Mouse (Mus musculus): ENCODE data around the gene Duox1. TPM values are rescaled to one million over a fixed set of nuclear protein-coding genes. Genes with fewer than 3 reads are reported as not detected.
A peak's percentile ranks its signal among the peaks of the same experiment; 100 is the strongest.

Gene Duox1
- total and polyA plus RNA-seq, 2 experiments from 2014 or later: 0.08 TPM; not detected in 1

- Histone ChIP-seq H3K9ac (no peak overlapping the region), H3K4me3 (ENCODE audit: low read depth, low read length) (no peak overlapping the region), H3K27me3 (ENCODE audit: insufficient read depth, low read length) (no peaks in the 10 kb centered on the region), H3K27ac (ENCODE audit: low read depth, low read length) (no peak overlapping the region), H3K4me1 (ENCODE audit: insufficient read depth) (peaks cover 17% of the 10 kb centered on the region), H3K9me3 (ENCODE audit: low read length) (no peaks in the 10 kb centered on the region), H3K36me3 (ENCODE audit: insufficient read depth) (peaks cover 13% of the 10 kb centered on the region), H3K4me2 (ENCODE audit: low read depth) (no peak overlapping the region)
- no peak for TF ChIP-seq CTCF (IDR thresholded peaks at IDR 0.05; ENCODE audit: low read depth)
- no peak for ATAC-seq
- DNase-seq: no peak
- 79% methylated on average over 13 of the region's 13 CpGs for WGBS
Measured at GRCm38 (mm10) chr2:122362622-122363523, 47.4 kb downstream of the Duox1 start.

- no peaks in the 10 kb centered on the region for H3K9me3 ChIP-seq (ENCODE audit: low read length)
- 91% methylated on average over 3 of the region's 3 CpGs for WGBS
- H3K4me1 ChIP-seq (ENCODE audit: insufficient read depth): peaks cover 18% of the 10 kb centered on the region
- H3K27ac ChIP-seq (ENCODE audit: low read depth, low read length): no peak overlapping the region
- no peak for DNase-seq
- peaks cover 7% of the 10 kb centered on the region; the same call in 1 of the 2 replicates for H3K36me3 ChIP-seq (ENCODE audit: insufficient read depth)
- no peaks in the 10 kb centered on the region for H3K27me3 ChIP-seq (ENCODE audit: insufficient read depth, low read length)
- ATAC-seq: no peak
- no peak for TF ChIP-seq CTCF (IDR thresholded peaks at IDR 0.05; ENCODE audit: low read depth)
- H3K4me3 ChIP-seq (ENCODE audit: low read depth, low read length): no peak overlapping the region
- no peak overlapping the region for H3K4me2 ChIP-seq (ENCODE audit: low read depth)
- H3K9ac ChIP-seq: no peak overlapping the region
Measured at GRCm38 (mm10) chr2:122364352-122364944, 49.0 kb downstream of the Duox1 start.

GRCm38 (mm10) chr2:122365244-122365866, 49.9 kb downstream of the Duox1 start:
- WGBS: 80% methylated on average over 10 of the region's 10 CpGs
- no peak overlapping the region for H3K4me2 ChIP-seq (ENCODE audit: low read depth)
- H3K9ac ChIP-seq: no peak overlapping the region
- H3K36me3 ChIP-seq (ENCODE audit: insufficient read depth): peaks cover 7% of the 10 kb centered on the region; the same call in 1 of the 2 replicates
- no peaks in the 10 kb centered on the region for H3K9me3 ChIP-seq (ENCODE audit: low read length)
- DNase-seq (no peak), ATAC-seq (no peak)
- H3K4me1 ChIP-seq (ENCODE audit: insufficient read depth): peaks cover 20% of the 10 kb centered on the region
- peak; percentile 29 for TF ChIP-seq CTCF (IDR thresholded peaks at IDR 0.05; ENCODE audit: low read depth)
- no peaks in the 10 kb centered on the region for H3K27me3 ChIP-seq (ENCODE audit: insufficient read depth, low read length)
- no peak overlapping the region for H3K4me3 ChIP-seq (ENCODE audit: low read depth, low read length)
- no peak overlapping the region for H3K27ac ChIP-seq (ENCODE audit: low read depth, low read length)

- ATAC-seq: no peak
- no peak for DNase-seq
Measured at GRCm38 (mm10) chr2:122366039-122366438, 50.6 kb downstream of the Duox1 start.

GRCm38 (mm10) chr2:122366706-122367105, 51.2 kb downstream of the Duox1 start:
- Histone ChIP-seq H3K27me3 (ENCODE audit: insufficient read depth, low read length) (no peaks in the 10 kb centered on the region), H3K4me3 (ENCODE audit: low read depth, low read length) (no peak overlapping the region), H3K4me1 (ENCODE audit: insufficient read depth) (peaks cover 20% of the 10 kb centered on the region), H3K9me3 (ENCODE audit: low read length) (no peaks in the 10 kb centered on the region), H3K4me2 (ENCODE audit: low read depth) (peak overlapping the region; percentile 88), H3K27ac (ENCODE audit: low read depth, low read length) (no peak overlapping the region), H3K9ac (no peak overlapping the region), H3K36me3 (ENCODE audit: insufficient read depth) (peaks cover 7% of the 10 kb centered on the region; the same call in 1 of the 2 replicates)
- ATAC-seq (no peak), DNase-seq (no peak)
- 33% methylated on average over 5 of the region's 5 CpGs for WGBS
- no peak for TF ChIP-seq CTCF (IDR thresholded peaks at IDR 0.05; ENCODE audit: low read depth)

More at GRCm38 (mm10) chr2:122366039-122366438, 50.6 kb downstream of the Duox1 start:
- H3K27ac ChIP-seq (ENCODE audit: low read depth, low read length): no peak overlapping the region
- H3K4me3 ChIP-seq (ENCODE audit: low read depth, low read length): no peak overlapping the region
- H3K36me3 ChIP-seq (ENCODE audit: insufficient read depth): peaks cover 7% of the 10 kb centered on the region; the same call in 1 of the 2 replicates
- H3K4me1 ChIP-seq (ENCODE audit: insufficient read depth): peaks cover 20% of the 10 kb centered on the region
- no peak for TF ChIP-seq CTCF (IDR thresholded peaks at IDR 0.05; ENCODE audit: low read depth)
- H3K27me3 ChIP-seq (ENCODE audit: insufficient read depth, low read length): no peaks in the 10 kb centered on the region
- H3K9ac ChIP-seq: no peak overlapping the region
- H3K9me3 ChIP-seq (ENCODE audit: low read length): no peaks in the 10 kb centered on the region
- 41% methylated on average over 3 of the region's 3 CpGs for WGBS
- H3K4me2 ChIP-seq (ENCODE audit: low read depth): peak overlapping the region; percentile 88; the same call in 1 of the 2 replicates

GRCm38 (mm10) chr2:122367181-122367580, 51.7 kb downstream of the Duox1 start:
- Histone ChIP-seq H3K4me3 (ENCODE audit: low read depth, low read length) (peak overlapping the region; percentile 94), H3K27ac (ENCODE audit: low read depth, low read length) (no peak overlapping the region)
- no peak for DNase-seq

More at GRCm38 (mm10) chr2:122367181-122367580, 51.7 kb downstream of the Duox1 start:
- Histone ChIP-seq H3K27me3 (ENCODE audit: insufficient read depth, low read length) (no peaks in the 10 kb centered on the region), H3K4me2 (ENCODE audit: low read depth) (peak overlapping the region; percentile 88), H3K4me1 (ENCODE audit: insufficient read depth) (peaks cover 20% of the 10 kb centered on the region), H3K36me3 (ENCODE audit: insufficient read depth) (peaks cover 7% of the 10 kb centered on the region; the same call in 1 of the 2 replicates), H3K9me3 (ENCODE audit: low read length) (no peaks in the 10 kb centered on the region), H3K9ac (peak overlapping the region; percentile 82)
- WGBS: 54% methylated on average over 4 of the region's 4 CpGs
- TF ChIP-seq CTCF (IDR thresholded peaks at IDR 0.05; ENCODE audit: low read depth): no peak
- ATAC-seq: no peak

Data from forebrain, postnatal 0 days (tissue).